Mouse (Mus musculus) neural tube, embryonic 11.5 days (tissue): Measurements from ENCODE around the gene App. TPM values are rescaled to one million over a fixed set of nuclear protein-coding genes. Genes with fewer than 3 reads are reported as not detected.

Experiments
- ATAC-seq: fragments of 200-750 bp; cut with Nextera tagmentation; 2 replicates; pipeline ENCODE4 v1.8.0; 2017; ENCODE audit warnings: moderate number of reproducible peaks, mild to moderate bottlenecking, moderate TSS enrichment, moderate library complexity; ENCODE audit not compliant: insufficient read depth, low FRiP score, low TSS enrichment
- DNase-seq: peaks from one replicate; pipeline ENCODE4 v3.0.0-alpha.2; 2015; ENCODE audit warnings: low spot score
- H3K27ac ChIP-seq: fragments of 300-500 bp; sonication (generic); 2 replicates; pipeline ENCODE4 v1.5.1; 2014; ENCODE audit warnings: low read depth, mild to moderate bottlenecking, low read length
- H3K27me3 ChIP-seq: fragments of 300-500 bp; sonication (generic); 2 replicates; pipeline ENCODE4 v1.6.1; 2014; ENCODE audit warnings: mild to moderate bottlenecking, low read length, mixed read lengths; ENCODE audit not compliant: control insufficient read depth, insufficient read depth
- H3K36me3 ChIP-seq: fragments of 300-500 bp; sonication (generic); 2 replicates; pipeline ENCODE4 v1.6.1; 2014; ENCODE audit warnings: mild to moderate bottlenecking, low read length, moderate library complexity, mixed read lengths; ENCODE audit not compliant: control insufficient read depth, insufficient read depth
- H3K4me1 ChIP-seq: fragments of 300-500 bp; sonication (generic); 2 replicates; pipeline ENCODE4 v1.6.1; 2014; ENCODE audit warnings: low read length, mixed read lengths; ENCODE audit not compliant: control insufficient read depth, insufficient read depth
- H3K4me2 ChIP-seq: fragments of 300-500 bp; sonication (generic); 2 replicates; pipeline ENCODE4 v1.6.1; 2014; ENCODE audit warnings: low read depth, mild to moderate bottlenecking, moderate library complexity
- H3K4me3 ChIP-seq: fragments of 300-500 bp; sonication (generic); 2 replicates; pipeline ENCODE4 v1.5.1; 2014; ENCODE audit warnings: low read depth, low read length
- H3K9ac ChIP-seq: fragments of 300-500 bp; sonication (generic); 2 replicates; pipeline ENCODE4 v1.6.1; 2014; ENCODE audit warnings: mild to moderate bottlenecking, low read length
- H3K9me3 ChIP-seq: fragments of 300-500 bp; sonication (generic); 2 replicates; pipeline ENCODE4 v1.6.1; 2016; ENCODE audit warnings: low read length; ENCODE audit not compliant: control insufficient read depth
- WGBS: fragments of 180-500 bp; shearing (Covaris S2); extraction: QIAGEN DNeasy Blood & Tissue Kit; methylation state at CpG from one replicate; pipeline ENCODE4 v1.1.7; 2014; 5-methylcytosine and 5-hydroxymethylcytosine counted together
- polyA plus RNA-seq: library from polyadenylated mRNA; unstranded; fragments of >200 nt; fragmentation: Nextera tagmentation; extraction: Ambion mirVana; gene quantifications from 2 replicates; pipeline ENCODE4 v1.2.1, GENCODE M21; 2014

Gene App
- polyA plus RNA-seq, 1 experiment from 2014 or later: 210 TPM

DNA sequence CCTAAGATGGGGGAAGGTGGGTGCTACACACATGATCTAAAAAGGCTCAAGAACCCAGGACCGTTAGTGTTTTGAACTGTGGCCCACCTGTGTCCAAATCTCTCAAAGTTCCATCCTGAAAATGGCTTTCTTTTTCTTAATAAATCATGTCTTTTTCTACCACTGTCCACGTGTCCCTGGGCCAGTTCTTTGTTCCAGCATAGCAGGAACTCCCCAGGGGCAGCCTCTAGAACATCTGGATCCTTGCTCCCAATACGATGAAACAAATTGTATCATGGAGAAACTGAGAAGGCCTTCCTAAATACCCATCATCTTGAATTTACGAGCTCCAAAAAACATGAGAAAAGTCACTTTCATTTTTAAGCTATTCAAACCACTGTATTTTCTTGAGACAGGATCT is 182.6 kb downstream of the App start:
- H3K4me2 ChIP-seq: no peak overlapping the region
- H3K4me1 ChIP-seq: no peaks in the 10 kb centered on the region
- DNase-seq (no peak), ATAC-seq (no peak)
- no peaks in the 10 kb centered on the region for H3K9me3 ChIP-seq
- H3K27me3 ChIP-seq: no peaks in the 10 kb centered on the region
- H3K4me3 ChIP-seq: no peak overlapping the region
- H3K36me3 ChIP-seq: no peaks in the 10 kb centered on the region
- 77% methylated on average over 4 of the region's 4 CpGs for WGBS
- no peak overlapping the region for H3K27ac ChIP-seq
- no peak overlapping the region for H3K9ac ChIP-seq

DNA sequence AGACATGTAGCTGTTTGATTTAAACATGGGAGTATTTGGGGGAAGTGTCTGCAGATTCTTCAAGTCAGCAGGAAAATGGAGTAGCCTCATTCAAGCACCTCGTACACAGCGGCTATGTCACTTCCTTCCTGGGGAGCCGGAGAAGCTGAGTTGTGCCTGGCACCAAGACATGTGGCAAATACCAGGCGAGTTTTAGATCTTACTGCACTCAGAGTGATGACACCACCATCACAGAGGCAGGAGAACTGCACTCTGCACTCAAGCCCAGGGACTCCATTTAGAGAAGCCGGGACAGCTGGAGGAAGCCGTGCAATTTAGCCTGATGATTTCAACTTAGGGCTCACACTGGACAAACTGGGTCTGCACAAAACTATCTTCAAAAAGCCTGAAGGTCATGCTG is 183.6 kb downstream of the App start:
- no peaks in the 10 kb centered on the region for H3K36me3 ChIP-seq
- H3K9ac ChIP-seq: no peak overlapping the region
- no peak overlapping the region for H3K4me2 ChIP-seq
- no peaks in the 10 kb centered on the region for H3K9me3 ChIP-seq
- H3K27me3 ChIP-seq: no peaks in the 10 kb centered on the region
- ATAC-seq (no peak), DNase-seq (no peak)
- H3K27ac ChIP-seq: no peak overlapping the region
- no peaks in the 10 kb centered on the region for H3K4me1 ChIP-seq
- H3K4me3 ChIP-seq: no peak overlapping the region
- WGBS: 94% methylated on average over 6 of the region's 6 CpGs

DNA sequence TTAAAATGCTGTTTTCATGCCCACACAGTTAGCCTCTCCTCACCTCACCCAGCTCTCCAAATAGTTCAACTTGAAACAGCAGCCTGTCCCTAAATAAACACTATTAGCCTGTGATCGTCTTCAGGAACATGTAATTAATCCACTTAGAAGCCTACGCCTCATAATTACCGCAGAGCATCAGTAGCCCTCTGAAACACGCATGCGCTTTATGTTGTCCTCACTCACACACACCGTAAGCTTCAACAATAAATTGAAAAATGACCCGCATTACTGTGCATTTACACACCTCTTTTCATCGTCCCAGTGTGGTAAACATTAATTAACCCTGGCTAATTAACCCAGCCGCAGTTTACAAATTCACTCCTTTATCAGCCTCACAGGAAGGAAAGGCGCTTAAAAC is 184.1 kb downstream of the App start:
- DNase-seq (no peak), ATAC-seq (no peak)
- H3K27me3 ChIP-seq: no peaks in the 10 kb centered on the region
- WGBS: 89% methylated on average over 10 of the region's 10 CpGs
- no peak overlapping the region for H3K9ac ChIP-seq
- H3K4me3 ChIP-seq: no peak overlapping the region
- no peak overlapping the region for H3K4me2 ChIP-seq
- no peaks in the 10 kb centered on the region for H3K9me3 ChIP-seq
- no peaks in the 10 kb centered on the region for H3K36me3 ChIP-seq
- no peak overlapping the region for H3K27ac ChIP-seq
- H3K4me1 ChIP-seq: no peaks in the 10 kb centered on the region

DNA sequence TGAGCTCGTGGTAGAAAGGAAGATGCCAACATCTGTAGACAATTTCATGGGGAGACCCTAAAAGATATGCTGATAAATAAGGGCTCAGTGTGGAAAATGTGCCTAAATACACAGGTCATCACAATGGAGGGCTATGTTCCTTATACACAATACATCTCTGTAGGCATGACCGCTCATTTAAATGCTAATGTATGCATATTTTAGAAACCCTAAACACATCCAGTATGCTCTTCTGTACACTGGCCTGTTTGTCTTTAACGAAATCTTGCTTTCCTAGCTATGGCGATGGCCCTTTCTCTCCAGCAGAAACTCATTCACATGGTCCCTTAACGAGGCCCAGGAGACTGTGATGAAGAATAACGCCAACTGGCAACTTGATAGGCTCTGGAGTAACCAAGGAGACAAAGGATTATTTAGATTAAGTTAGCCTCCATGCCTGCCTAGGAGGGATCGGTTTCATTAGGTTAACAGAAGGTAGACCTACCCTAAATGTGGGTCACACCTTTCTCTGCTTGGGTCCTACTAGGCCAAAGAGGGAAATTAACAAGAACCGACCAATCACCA is 185.8 kb downstream of the App start:
- Histone ChIP-seq H3K4me2 (no peak overlapping the region), H3K9ac (no peak overlapping the region)
- 75% methylated on average over 8 of the region's 8 CpGs for WGBS

DNA sequence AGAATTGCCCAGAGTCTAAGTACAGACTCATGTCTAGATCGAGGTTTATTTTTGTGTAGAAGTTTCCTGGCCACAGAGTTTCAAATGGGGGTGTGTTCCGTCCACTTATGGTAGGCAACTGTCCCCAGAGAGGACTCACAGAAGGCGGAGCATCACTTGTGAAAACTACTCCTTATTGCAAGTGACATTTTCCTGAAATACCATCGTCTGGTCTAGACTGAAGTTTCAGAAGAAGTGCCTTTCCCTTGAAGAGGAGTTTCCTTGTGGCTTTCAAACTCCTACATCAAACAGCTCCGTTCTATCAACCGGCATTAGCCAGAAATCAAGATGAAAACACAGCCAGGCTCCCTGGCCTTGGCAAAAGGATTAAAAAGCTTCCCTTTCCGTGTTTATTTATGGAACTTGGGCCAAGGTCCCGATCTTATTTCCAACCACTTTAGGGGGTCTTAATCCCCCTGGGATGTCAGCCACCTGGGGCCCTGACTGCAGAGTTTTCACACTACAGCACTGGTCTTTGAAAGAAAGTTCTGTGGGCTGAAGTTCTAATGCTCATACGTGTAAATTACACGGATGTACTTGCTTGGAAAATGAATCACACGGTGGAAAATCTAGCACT is 187.4 kb downstream of the App start:
- no peak for ATAC-seq
- no peak overlapping the region for H3K27ac ChIP-seq
- H3K4me2 ChIP-seq: no peak overlapping the region
- no peaks in the 10 kb centered on the region for H3K36me3 ChIP-seq
- H3K27me3 ChIP-seq: no peaks in the 10 kb centered on the region
- H3K9ac ChIP-seq: no peak overlapping the region
- DNase-seq: no peak
- H3K9me3 ChIP-seq: no peaks in the 10 kb centered on the region
- WGBS: 88% methylated on average over 11 of the region's 11 CpGs
- no peak overlapping the region for H3K4me3 ChIP-seq
- H3K4me1 ChIP-seq: no peaks in the 10 kb centered on the region

More for the DNA sequence above, 185.8 kb downstream of the App start:
- no peaks in the 10 kb centered on the region for H3K27me3 ChIP-seq
- H3K4me1 ChIP-seq: no peaks in the 10 kb centered on the region
- H3K4me3 ChIP-seq: no peak overlapping the region
- no peaks in the 10 kb centered on the region for H3K9me3 ChIP-seq
- no peaks in the 10 kb centered on the region for H3K36me3 ChIP-seq
- no peak overlapping the region for H3K27ac ChIP-seq
- DNase-seq (no peak), ATAC-seq (peak; percentile 48)

DNA sequence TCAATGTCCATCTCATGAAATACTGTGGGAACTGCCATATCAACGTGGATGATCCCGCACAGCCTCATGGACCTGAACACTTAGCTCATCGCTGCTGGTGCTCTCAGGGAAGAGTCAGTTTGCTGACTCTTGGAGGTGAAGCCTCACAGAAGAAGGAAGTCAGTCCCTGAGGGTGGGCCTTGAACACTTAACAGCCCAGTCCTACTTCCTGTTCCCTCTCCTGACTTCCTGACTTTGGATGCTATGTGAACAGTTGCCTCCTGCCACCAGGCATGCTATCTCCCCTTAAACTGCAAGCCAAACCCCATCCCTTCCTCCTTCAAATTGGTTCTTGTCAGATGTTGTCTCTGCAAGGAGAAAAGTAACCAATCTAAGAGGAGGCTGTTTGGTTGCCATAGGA is 188.2 kb downstream of the App start:
- DNase-seq (no peak), ATAC-seq (no peak)
- Histone ChIP-seq H3K36me3 (no peaks in the 10 kb centered on the region), H3K9me3 (no peaks in the 10 kb centered on the region), H3K4me1 (no peaks in the 10 kb centered on the region), H3K27ac (no peak overlapping the region), H3K9ac (no peak overlapping the region), H3K4me2 (no peak overlapping the region), H3K27me3 (no peaks in the 10 kb centered on the region), H3K4me3 (no peak overlapping the region)
- 99% methylated on average over 3 of the region's 3 CpGs for WGBS

DNA sequence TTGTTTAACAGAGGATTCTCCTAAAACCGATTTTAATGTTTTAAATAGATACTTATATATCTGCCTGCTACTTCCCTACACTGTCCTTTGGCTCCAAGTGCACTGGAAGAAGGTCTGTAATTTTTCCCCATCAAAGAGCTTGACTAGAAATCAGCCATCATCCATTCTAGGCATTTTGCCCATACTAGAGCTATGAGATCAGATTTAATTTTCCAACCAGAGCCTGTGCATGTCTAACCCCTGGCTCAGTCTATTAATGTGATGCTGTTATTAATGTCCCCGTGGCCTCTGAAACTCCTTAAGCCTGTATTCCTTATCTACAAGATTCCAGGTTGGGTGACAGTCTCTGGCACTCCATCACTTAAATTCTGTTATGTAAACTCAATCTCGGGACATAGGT is 190.1 kb downstream of the App start:
- H3K4me1 ChIP-seq: no peaks in the 10 kb centered on the region
- no peaks in the 10 kb centered on the region for H3K36me3 ChIP-seq
- H3K27me3 ChIP-seq: no peaks in the 10 kb centered on the region
- no peak overlapping the region for H3K9ac ChIP-seq
- H3K4me2 ChIP-seq: no peak overlapping the region
- no peak overlapping the region for H3K27ac ChIP-seq
- DNase-seq (no peak), ATAC-seq (no peak)
- no peak overlapping the region for H3K4me3 ChIP-seq
- no peaks in the 10 kb centered on the region for H3K9me3 ChIP-seq
- WGBS: 91% methylated on average over 3 of the region's 3 CpGs

DNA sequence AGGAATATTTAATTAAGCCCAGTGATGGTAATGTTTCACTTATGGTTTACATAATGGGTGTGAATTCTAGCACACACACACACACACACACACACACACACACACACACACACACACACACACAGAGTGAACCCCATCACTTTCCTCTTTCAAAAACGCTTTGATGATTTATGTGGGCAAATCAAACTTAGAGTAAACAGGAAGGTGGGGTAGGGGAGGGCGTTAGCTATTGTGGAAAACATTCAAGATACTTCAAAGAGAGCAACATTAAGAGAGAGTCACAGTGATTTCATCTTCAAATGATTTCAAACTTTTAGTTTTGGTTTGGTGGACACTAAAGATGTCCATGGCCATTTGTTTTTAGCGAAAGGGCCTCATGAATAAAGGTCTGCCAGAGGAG is 191.0 kb downstream of the App start:
- H3K9me3 ChIP-seq: no peaks in the 10 kb centered on the region
- H3K4me3 ChIP-seq: no peak overlapping the region
- no peak overlapping the region for H3K27ac ChIP-seq
- 0 out of 2 replicates have a peak, but pooled peaks cover 2% of the 10 kb centered on the region for H3K36me3 ChIP-seq
- no peak for ATAC-seq
- WGBS: 87% methylated on average over 3 of the region's 3 CpGs
- no peaks in the 10 kb centered on the region for H3K27me3 ChIP-seq
- no peak for DNase-seq
- no peaks in the 10 kb centered on the region for H3K4me1 ChIP-seq
- no peak overlapping the region for H3K4me2 ChIP-seq
- no peak overlapping the region for H3K9ac ChIP-seq

DNA sequence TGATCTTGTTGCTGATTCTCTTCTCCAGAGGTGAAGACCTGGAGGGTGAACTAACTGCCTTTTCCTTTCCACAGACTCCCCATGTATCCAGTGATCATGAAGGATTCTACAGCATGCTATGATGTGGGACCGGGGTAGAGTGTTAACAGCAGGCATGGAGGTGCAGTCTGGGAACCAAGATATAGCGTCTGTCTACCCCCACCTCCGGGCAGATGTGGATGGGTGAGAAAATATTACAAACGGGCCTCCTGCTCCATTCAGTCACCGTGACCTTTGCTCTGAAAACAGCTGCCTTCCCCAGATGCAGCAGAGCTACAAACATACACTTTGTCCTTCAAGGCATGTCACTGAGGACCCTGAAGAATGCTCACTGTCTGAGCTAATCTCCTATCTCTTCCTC is 195.0 kb downstream of the App start:
- Histone ChIP-seq H3K4me1 (no peaks in the 10 kb centered on the region), H3K27me3 (no peaks in the 10 kb centered on the region), H3K9me3 (no peaks in the 10 kb centered on the region), H3K4me3 (no peak overlapping the region), H3K9ac (no peak overlapping the region), H3K36me3 (0 out of 2 replicates have a peak, but pooled peaks cover 2% of the 10 kb centered on the region), H3K4me2 (no peak overlapping the region), H3K27ac (no peak overlapping the region)
- ATAC-seq: no peak
- no peak for DNase-seq
- WGBS: 68% methylated on average over 5 of the region's 5 CpGs
